Mouse (Mus musculus): ENCODE data around the gene Pdk1. TPM values are rescaled to one million over a fixed set of nuclear protein-coding genes. Genes with fewer than 3 reads are reported as not detected.
A peak's percentile ranks its signal among the peaks of the same experiment; 100 is the strongest.

The Pdk1 gene
- polyA plus RNA-seq, 1 experiment from 2014 or later: 14.3 TPM

DNA sequence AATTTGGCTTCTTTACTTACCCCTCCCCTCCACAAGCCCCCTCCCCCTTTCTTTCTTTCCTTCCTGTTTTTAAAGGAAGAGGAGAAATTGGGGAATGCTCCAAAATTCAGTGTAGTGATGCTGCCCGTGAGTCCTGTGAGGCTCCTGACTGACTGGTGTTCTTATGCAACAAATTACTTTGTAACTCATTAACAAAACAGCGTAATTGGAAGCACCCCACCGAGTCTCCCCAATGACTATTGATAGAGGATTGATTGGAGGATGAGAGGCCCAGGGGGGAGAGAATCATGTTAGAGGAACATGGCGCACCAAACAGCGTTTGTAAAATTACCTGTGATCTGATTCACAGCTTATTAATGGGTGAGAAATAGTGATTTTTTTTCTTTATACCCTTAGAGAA lies 17.9 kb upstream of the Pdk1 start:
- Histone ChIP-seq H3K9ac (ENCODE audit: low read depth, low read length) (no peak overlapping the region), H3K36me3 (ENCODE audit: control insufficient read depth, insufficient read depth) (peaks cover 22% of the 10 kb centered on the region), H3K4me3 (ENCODE audit: low read depth, low read length) (no peak overlapping the region), H3K4me1 (replicated peaks; ENCODE audit: control insufficient read depth, insufficient read depth, low read length) (no peaks in the 10 kb centered on the region), H3K9me3 (ENCODE audit: control insufficient read depth) (no peaks in the 10 kb centered on the region), H3K27me3 (replicated peaks; ENCODE audit: control insufficient read depth, insufficient read depth, low read length) (no peaks in the 10 kb centered on the region), H3K27ac (ENCODE audit: low read depth, low read length) (no peak overlapping the region), H3K4me2 (replicated peaks; ENCODE audit: low read depth) (no peak overlapping the region)
- 72% methylated on average over 5 of the region's 5 CpGs for WGBS
- ATAC-seq: no peak
- TF ChIP-seq CTCF (IDR thresholded peaks at IDR 0.05; ENCODE audit: low read depth): no peak

DNA sequence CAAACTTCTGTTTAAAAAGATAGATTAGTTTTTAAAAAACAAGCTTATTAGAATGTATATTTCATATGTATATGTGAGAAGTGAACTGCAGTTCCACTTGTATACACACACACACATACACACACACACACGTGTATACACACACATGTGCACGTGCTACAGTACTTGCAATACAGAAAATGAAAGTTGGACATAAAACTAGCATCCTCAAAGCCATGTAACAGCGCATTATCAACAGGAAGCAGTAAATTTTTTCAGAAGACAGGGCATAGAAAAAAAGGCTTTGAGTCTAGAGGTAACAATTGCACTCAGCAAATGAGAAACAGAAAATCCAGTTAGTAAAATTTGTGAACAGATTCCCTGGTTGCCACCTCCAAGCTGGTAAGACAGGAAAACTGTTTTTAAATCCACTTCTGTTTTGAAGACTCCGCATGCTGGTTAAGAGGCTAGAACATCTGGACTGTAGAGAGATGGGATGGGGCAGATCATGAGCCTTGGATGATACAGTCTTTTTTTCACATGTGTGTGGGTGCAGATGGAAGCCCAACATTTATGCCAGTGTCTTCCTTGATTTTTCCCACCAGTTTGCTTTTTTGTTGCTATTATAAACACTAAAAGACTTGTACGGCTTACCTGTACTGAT lies 9.4 kb upstream of the Pdk1 start:
- no peak overlapping the region for H3K9ac ChIP-seq (ENCODE audit: low read depth, low read length)

GRCm38 (mm10) chr2:71865022-71865421 lies 8.0 kb upstream of the Pdk1 start:
- no peak for ATAC-seq
- Histone ChIP-seq H3K4me2 (replicated peaks; ENCODE audit: low read depth) (no peak overlapping the region), H3K27me3 (replicated peaks; ENCODE audit: control insufficient read depth, insufficient read depth, low read length) (no peaks in the 10 kb centered on the region), H3K4me1 (replicated peaks; ENCODE audit: control insufficient read depth, insufficient read depth, low read length) (0 out of 2 replicates have a peak, but pooled peaks cover 3% of the 10 kb centered on the region), H3K27ac (ENCODE audit: low read depth, low read length) (no peak overlapping the region), H3K9ac (ENCODE audit: low read depth, low read length) (no peak overlapping the region), H3K9me3 (ENCODE audit: control insufficient read depth) (no peaks in the 10 kb centered on the region), H3K4me3 (ENCODE audit: low read depth, low read length) (no peak overlapping the region), H3K36me3 (ENCODE audit: control insufficient read depth, insufficient read depth) (no peaks in the 10 kb centered on the region)
- WGBS: 45% methylated on average over 3 of the region's 3 CpGs
- no peak for TF ChIP-seq CTCF (IDR thresholded peaks at IDR 0.05; ENCODE audit: low read depth)

More for the DNA sequence above, 9.4 kb upstream of the Pdk1 start:
- WGBS: 74% methylated on average over 5 of the region's 5 CpGs
- Histone ChIP-seq H3K27me3 (replicated peaks; ENCODE audit: control insufficient read depth, insufficient read depth, low read length) (no peaks in the 10 kb centered on the region), H3K36me3 (ENCODE audit: control insufficient read depth, insufficient read depth) (no peaks in the 10 kb centered on the region), H3K27ac (ENCODE audit: low read depth, low read length) (no peak overlapping the region), H3K4me2 (replicated peaks; ENCODE audit: low read depth) (no peak overlapping the region), H3K4me3 (ENCODE audit: low read depth, low read length) (no peak overlapping the region), H3K4me1 (replicated peaks; ENCODE audit: control insufficient read depth, insufficient read depth, low read length) (0 out of 2 replicates have a peak, but pooled peaks cover 3% of the 10 kb centered on the region), H3K9me3 (ENCODE audit: control insufficient read depth) (no peaks in the 10 kb centered on the region)
- ATAC-seq: no peak
- no peak for TF ChIP-seq CTCF (IDR thresholded peaks at IDR 0.05; ENCODE audit: low read depth)

- no peak overlapping the region for H3K4me2 ChIP-seq (replicated peaks; ENCODE audit: low read depth)
- no peak overlapping the region for H3K4me3 ChIP-seq (ENCODE audit: low read depth, low read length)
- ATAC-seq: no peak
- no peak overlapping the region for H3K27ac ChIP-seq (ENCODE audit: low read depth, low read length)
- no peak overlapping the region for H3K9ac ChIP-seq (ENCODE audit: low read depth, low read length)
- no peaks in the 10 kb centered on the region for H3K27me3 ChIP-seq (replicated peaks; ENCODE audit: control insufficient read depth, insufficient read depth, low read length)
- H3K36me3 ChIP-seq (ENCODE audit: control insufficient read depth, insufficient read depth): no peaks in the 10 kb centered on the region
- no peaks in the 10 kb centered on the region for H3K9me3 ChIP-seq (ENCODE audit: control insufficient read depth)
- no peak for TF ChIP-seq CTCF (IDR thresholded peaks at IDR 0.05; ENCODE audit: low read depth)
- 0 out of 2 replicates have a peak, but pooled peaks cover 3% of the 10 kb centered on the region for H3K4me1 ChIP-seq (replicated peaks; ENCODE audit: control insufficient read depth, insufficient read depth, low read length)
- WGBS: 53% methylated on average over 3 of the region's 3 CpGs
These were observed 7.1 kb upstream of the Pdk1 start for GRCm38 (mm10) chr2:71865935-71866334.

DNA sequence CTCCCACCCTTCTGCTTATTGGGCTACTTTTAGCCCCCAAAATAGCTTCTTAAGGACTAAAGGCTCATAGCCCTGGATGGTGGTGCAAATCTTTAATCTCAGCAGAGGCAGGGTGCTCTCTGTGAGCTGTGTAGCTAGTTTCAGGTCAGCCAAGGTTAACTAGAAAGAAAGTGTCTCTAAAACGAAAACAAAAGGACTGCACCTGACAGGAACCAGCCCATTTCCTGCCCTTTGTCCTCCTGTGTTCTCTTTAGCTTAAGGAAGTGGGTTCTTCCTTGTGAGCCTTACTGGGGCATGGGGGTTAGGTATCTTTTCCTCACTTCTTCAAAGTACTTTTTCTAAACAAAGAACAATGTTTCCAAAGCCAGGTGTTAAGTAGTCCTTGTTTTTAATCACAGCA lies 6.5 kb upstream of the Pdk1 start:
- peak; percentile 48 for ATAC-seq

DNA sequence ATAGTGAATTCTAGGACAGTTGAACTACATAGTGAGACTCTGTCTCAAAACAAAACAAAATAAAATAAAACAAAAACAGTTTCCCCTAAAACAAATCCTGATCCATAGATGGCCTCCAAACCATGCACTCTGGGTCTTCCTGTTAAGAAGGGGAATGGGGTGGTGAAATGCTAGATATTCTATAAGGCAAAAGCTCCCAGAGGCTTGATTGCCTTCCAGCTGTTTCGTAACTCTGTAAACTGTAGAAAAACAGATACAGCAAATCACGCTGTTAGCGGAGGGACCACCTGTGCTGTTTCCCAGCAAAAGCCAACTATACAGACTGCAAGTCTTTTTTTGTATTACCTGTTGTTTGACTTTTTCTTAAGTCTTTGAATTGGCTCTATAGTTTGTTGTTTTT lies 6.0 kb upstream of the Pdk1 start:
- no peak for ATAC-seq
- Histone ChIP-seq H3K9ac (ENCODE audit: low read depth, low read length) (no peak overlapping the region), H3K27ac (ENCODE audit: low read depth, low read length) (no peak overlapping the region), H3K9me3 (ENCODE audit: control insufficient read depth) (no peaks in the 10 kb centered on the region), H3K36me3 (ENCODE audit: control insufficient read depth, insufficient read depth) (no peaks in the 10 kb centered on the region), H3K4me2 (replicated peaks; ENCODE audit: low read depth) (no peak overlapping the region), H3K4me1 (replicated peaks; ENCODE audit: control insufficient read depth, insufficient read depth, low read length) (0 out of 2 replicates have a peak, but pooled peaks cover 3% of the 10 kb centered on the region), H3K27me3 (replicated peaks; ENCODE audit: control insufficient read depth, insufficient read depth, low read length) (no peaks in the 10 kb centered on the region), H3K4me3 (ENCODE audit: low read depth, low read length) (no peak overlapping the region)
- TF ChIP-seq CTCF (IDR thresholded peaks at IDR 0.05; ENCODE audit: low read depth): no peak
- WGBS: 51% methylated on average over 3 of the region's 3 CpGs

More for the DNA sequence above, 6.5 kb upstream of the Pdk1 start:
- Histone ChIP-seq H3K9ac (ENCODE audit: low read depth, low read length) (no peak overlapping the region), H3K4me2 (replicated peaks; ENCODE audit: low read depth) (no peak overlapping the region), H3K36me3 (ENCODE audit: control insufficient read depth, insufficient read depth) (no peaks in the 10 kb centered on the region), H3K27ac (ENCODE audit: low read depth, low read length) (no peak overlapping the region), H3K27me3 (replicated peaks; ENCODE audit: control insufficient read depth, insufficient read depth, low read length) (no peaks in the 10 kb centered on the region), H3K4me3 (ENCODE audit: low read depth, low read length) (no peak overlapping the region), H3K9me3 (ENCODE audit: control insufficient read depth) (no peaks in the 10 kb centered on the region), H3K4me1 (replicated peaks; ENCODE audit: control insufficient read depth, insufficient read depth, low read length) (0 out of 2 replicates have a peak, but pooled peaks cover 3% of the 10 kb centered on the region)
- WGBS: 11% methylated on average over 1 of the region's 1 CpGs
- no peak for TF ChIP-seq CTCF (IDR thresholded peaks at IDR 0.05; ENCODE audit: low read depth)
